Mouse (Mus musculus) CH12.LX (cell line): ENCODE measurements around the gene Adamtsl4.

Experiments used
- BHLHE40 ChIP-seq: IDR thresholded peaks from 2 replicates; pipeline ENCODE4 v1.6.1; 2011; ENCODE audit warnings: mild to moderate bottlenecking, low read depth, low read length, improper control_type of control experiment
- CTCF ChIP-seq, 2 experiments: IDR thresholded peaks in 1 of 2; conservative IDR thresholded peaks in 1 of 2; 2 replicates each; pipeline ENCODE4 v1.5.1; 2011 to 2012; ENCODE audit warnings: low read depth in 2 of 2, low read length in 2 of 2, improper control_type of control experiment in 1 of 2, inconsistent platforms in 1 of 2, mild to moderate bottlenecking in 1 of 2, moderate library complexity in 1 of 2
- EP300 ChIP-seq: IDR thresholded peaks from 2 replicates; pipeline ENCODE4 v1.6.1; 2011; ENCODE audit warnings: low read length, improper control_type of control experiment
- MAFK ChIP-seq: IDR thresholded peaks from 2 replicates; pipeline ENCODE4 v1.6.1; 2011; ENCODE audit warnings: low read length, improper control_type of control experiment; ENCODE audit not compliant: insufficient replicate concordance
- MAZ ChIP-seq: IDR thresholded peaks from 2 replicates; pipeline ENCODE4 v1.6.1; 2012; ENCODE audit warnings: low read depth, mild to moderate bottlenecking, inconsistent platforms, low read length, improper control_type of control experiment, moderate library complexity
- MEF2A ChIP-seq: IDR thresholded peaks from 2 replicates; pipeline ENCODE4 v1.6.1; 2014; ENCODE audit warnings: low read depth, mild to moderate bottlenecking, inconsistent platforms, low read length, improper control_type of control experiment, borderline replicate concordance
- NRF1 ChIP-seq: IDR thresholded peaks from 2 replicates; pipeline ENCODE4 v1.6.1; 2014; ENCODE audit warnings: low read depth, mild to moderate bottlenecking, inconsistent platforms, low read length, improper control_type of control experiment, moderate library complexity
- POLR2A ChIP-seq: IDR thresholded peaks from 2 replicates; pipeline ENCODE4 v1.6.1; 2011; ENCODE audit warnings: low read depth, mild to moderate bottlenecking, improper control_type of control experiment, low read length
- RAD21 ChIP-seq: IDR thresholded peaks from 2 replicates; pipeline ENCODE4 v1.6.1; 2011; ENCODE audit warnings: low read depth, mild to moderate bottlenecking, low read length, improper control_type of control experiment, moderate library complexity
- RCOR1 ChIP-seq: conservative IDR thresholded peaks from 2 replicates; pipeline ENCODE4 v1.6.1; 2012; ENCODE audit warnings: low read depth, mild to moderate bottlenecking, inconsistent platforms, low read length, improper control_type of control experiment
- USF1 ChIP-seq: IDR thresholded peaks from 2 replicates; pipeline ENCODE4 v1.6.1; 2014; ENCODE audit warnings: low read depth, mild to moderate bottlenecking, inconsistent platforms, low read length, improper control_type of control experiment
- ZC3H11A ChIP-seq: IDR thresholded peaks from 2 replicates; pipeline ENCODE4 v1.6.1; 2012; ENCODE audit warnings: low read depth, mild to moderate bottlenecking, inconsistent platforms, low read length, improper control_type of control experiment

DNA sequence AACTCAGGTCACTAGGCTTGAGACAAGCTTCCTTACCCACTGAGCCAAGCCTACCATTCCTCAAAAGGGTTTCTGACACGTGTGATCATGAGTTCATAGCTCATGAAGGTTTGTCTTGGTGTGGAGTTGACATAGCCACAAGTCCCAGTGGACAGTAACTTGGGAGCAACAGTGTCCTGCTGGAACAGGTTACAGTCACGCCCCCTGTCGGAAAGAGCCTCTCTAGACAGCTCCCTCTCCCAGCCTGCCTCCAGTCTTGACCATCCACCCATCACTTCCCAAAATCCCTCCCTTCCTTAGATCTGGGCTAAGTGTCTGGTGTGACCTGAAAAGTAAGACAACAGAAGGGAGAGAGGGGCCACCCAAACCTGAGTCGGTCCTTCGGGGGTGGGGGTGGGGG lies 4.8 kb downstream of the Adamtsl4 start:
- TF ChIP-seq NRF1: no peak
- TF ChIP-seq BHLHE40: no peak
- no peak for TF ChIP-seq POLR2A
- no peak for TF ChIP-seq MAZ
- TF ChIP-seq USF1: no peak
- no peak for TF ChIP-seq RCOR1
- TF ChIP-seq RAD21: no peak
- no peak for TF ChIP-seq CTCF (conservative IDR thresholded peaks at IDR 0.05 in 1 of 2, IDR thresholded peaks at IDR 0.05 in 1 of 2; ENCODE audit: low read depth in 2 of 2, low read length in 2 of 2)
- TF ChIP-seq EP300: no peak
- TF ChIP-seq MAFK: no peak
- no peak for TF ChIP-seq MEF2A
- no peak for TF ChIP-seq ZC3H11A
